Comparison of ENCODE assay signal across 9 mouse cellular contexts in the genomic region with DNA sequence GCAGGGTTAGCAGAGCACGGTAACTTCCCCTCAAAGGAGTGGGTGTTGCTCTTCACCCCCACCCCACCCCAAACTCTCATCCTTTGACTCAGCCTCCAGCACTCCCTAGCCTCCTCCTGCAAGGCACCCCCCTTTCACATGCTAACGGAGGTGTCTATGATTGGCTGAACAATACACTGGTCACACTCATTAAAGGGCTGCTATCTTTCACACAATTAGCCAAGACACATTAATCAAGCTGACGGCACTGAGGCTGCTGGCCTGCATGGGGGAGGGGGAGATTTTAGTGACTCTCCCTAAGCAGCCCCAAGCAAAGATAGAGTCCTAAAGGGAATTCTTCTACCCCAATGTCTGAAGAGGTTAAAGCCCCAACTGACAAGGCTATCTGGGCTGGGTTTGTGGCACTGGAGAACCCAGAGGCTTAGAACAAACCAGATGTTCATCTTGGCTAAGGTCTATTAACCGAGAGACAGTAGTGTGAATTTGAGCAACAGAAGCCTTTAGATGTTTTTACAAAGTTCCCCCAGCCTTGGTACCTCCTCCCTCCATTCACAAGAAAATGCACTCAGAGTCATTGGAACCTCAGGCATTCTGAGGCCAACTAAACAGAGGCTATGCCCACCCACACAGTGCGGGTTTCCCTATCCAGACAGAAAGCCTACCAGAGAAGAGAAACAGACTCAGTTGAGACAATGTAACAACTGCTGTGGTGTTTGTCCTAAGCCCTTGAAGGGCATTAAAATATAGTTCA. TPM values are rescaled to one million over a fixed set of nuclear protein-coding genes. Genes with fewer than 3 reads are reported as not detected.
DNase-seq lines count a peak whose midpoint lies in the region; ATAC-seq lines count a peak whose summit lies in the region.
"Had no signal": no experiment of that assay in that cellular context is flagged by ENCODE, and none has a peak within 500 bp of the region (broad histone marks: within the 10 kb centered on the region; RNA-seq: fewer than 3 reads in every experiment).

No protein-coding gene starts in this region.

- 0 out of 2 replicates have a peak, but pooled peaks have one; percentile 23 for ATAC-seq in common myeloid progenitor, adult 5-6 weeks (replicated peaks; ENCODE audit: low read depth, poor library complexity, severe bottlenecking)
- ATAC-seq in hindbrain, embryonic 12.5 days (ENCODE audit: low FRiP score): peak; percentile 95
- ATAC-seq in neural tube, embryonic 12.5 days (ENCODE audit: low FRiP score, low read depth): peak; percentile 95

- H3K4me2 ChIP-seq in hindbrain, embryonic 12.5 days (replicated peaks): peak overlapping the region; percentile 19; the same call in 1 of the 2 replicates
- peak overlapping the region; percentile 37 for H3K4me2 ChIP-seq in neural tube, embryonic 12.5 days (replicated peaks)

- no peak overlapping the region for H3K4me3 ChIP-seq in hindbrain, embryonic 12.5 days
- H3K4me3 ChIP-seq in neural tube, embryonic 12.5 days: no peak overlapping the region
- H3K4me3 ChIP-seq: left cerebral cortex, adult 2 months had no signal

- H3K27ac ChIP-seq in hindbrain, embryonic 12.5 days: peak overlapping the region; percentile 64
- no peak overlapping the region for H3K27ac ChIP-seq in neural tube, embryonic 12.5 days
- H3K27ac ChIP-seq: left cerebral cortex, adult 2 months had no signal

- peaks cover 5% of the 10 kb centered on the region; the same call in 1 of the 2 replicates for H3K27me3 ChIP-seq in hindbrain, embryonic 12.5 days
- H3K27me3 ChIP-seq in neural tube, embryonic 12.5 days (replicated peaks): 0 out of 2 replicates have a peak, but pooled peaks cover 3% of the 10 kb centered on the region

- H3K36me3 ChIP-seq in hindbrain, embryonic 12.5 days: no peaks in the 10 kb centered on the region
- H3K36me3 ChIP-seq in neural tube, embryonic 12.5 days: no peaks in the 10 kb centered on the region

- H3K9ac ChIP-seq in hindbrain, embryonic 12.5 days: 0 out of 2 replicates have a peak overlapping the region, but pooled peaks have one; percentile 9
- H3K9ac ChIP-seq in neural tube, embryonic 12.5 days: no peak overlapping the region

- peaks cover 49% of the 10 kb centered on the region for H3K4me1 ChIP-seq in hindbrain, embryonic 12.5 days
- peaks cover 29% of the 10 kb centered on the region for H3K4me1 ChIP-seq in neural tube, embryonic 12.5 days

- no peaks in the 10 kb centered on the region for H3K9me3 ChIP-seq in hindbrain, embryonic 12.5 days (replicated peaks)
- no peaks in the 10 kb centered on the region for H3K9me3 ChIP-seq in neural tube, embryonic 12.5 days

- DNase-seq in kidney, postnatal 10 days: peak; percentile 35
- DNase-seq in kidney, postnatal 14 days: no peak
- no peak for DNase-seq in gastrocnemius, postnatal 4 days (ENCODE audit: low spot score in 2 of 2)
- DNase-seq in urinary bladder, adult 2 months (ENCODE audit: low spot score): no peak
- DNase-seq in T-cell, adult 2 months (ENCODE audit: low spot score): no peak

- 11% methylated on average over 5 of the region's 5 CpGs for WGBS in hindbrain, embryonic 12.5 days
- 4% methylated on average over 5 of the region's 5 CpGs for WGBS in neural tube, embryonic 12.5 days

RNA-seq across cellular contexts. Expression of gene Cdk15, which starts 58.5 kb away (rescaled TPM):
- total RNA-seq in common myeloid progenitor, adult 5-6 weeks (2017): not detected in 2 replicates
- 1.4 and 2.0 TPM in 2 replicates for polyA plus RNA-seq in hindbrain, embryonic 12.5 days (2016; fragmentation: Nextera tagmentation; extraction: Ambion mirVana)
- polyA plus RNA-seq in neural tube, embryonic 12.5 days (2016; fragmentation: Nextera tagmentation; extraction: Ambion mirVana): 0.42 and 0.63 TPM in 2 replicates
- 1 to 10 TPM in 1 of 2 experiments, under 1 TPM in 1; 0.96 to 1.3 TPM for total RNA-seq in gastrocnemius, postnatal 4 days (2021)
- 1.9 and 2.2 TPM in 2 replicates for polyA plus RNA-seq in urinary bladder, adult 2 months (2012; rRNA removed)

Comparison
In these comparisons a context has a peak if more than half of its experiments do, and no peak if none do; other contexts are left out.
1. ATAC-seq: peak in every context shown above with its lines; median percentile 95 in hindbrain, embryonic 12.5 days; 95 in neural tube, embryonic 12.5 days; 23 in common myeloid progenitor, adult 5-6 weeks.